Mouse (Mus musculus): ENCODE data around the gene Fads1. TPM values are rescaled to one million over a fixed set of nuclear protein-coding genes. Genes with fewer than 3 reads are reported as not detected.

The Fads1 gene
- polyA plus RNA-seq, 1 experiment from 2014 or later, result 54.6 TPM

GRCm38 (mm10) chr19:10183299-10183983, 753 bp downstream of the Fads1 start:
- under 1% methylated on average over 35 of the region's 35 CpGs for WGBS
- H3K4me2 ChIP-seq (ENCODE audit: low read length), result peak overlapping the region; percentile 81
- TF ChIP-seq CTCF (IDR thresholded peaks at IDR 0.05; ENCODE audit: low read depth), result no peak

GRCm38 (mm10) chr19:10184096-10184495, 1.4 kb downstream of the Fads1 start:
- Histone ChIP-seq H3K9me3 (replicated peaks; ENCODE audit: low read length) (no peaks in the 10 kb centered on the region), H3K4me1 (replicated peaks; ENCODE audit: insufficient read depth, low read length) (peaks cover 6% of the 10 kb centered on the region), H3K4me3 (replicated peaks; ENCODE audit: low read depth, low read length) (peak overlapping the region; percentile 77), H3K36me3 (ENCODE audit: insufficient read depth, low read length) (peaks cover 11% of the 10 kb centered on the region), H3K9ac (ENCODE audit: low read depth, low read length) (peak overlapping the region; percentile 76; the same call in 1 of the 2 replicates), H3K27me3 (ENCODE audit: insufficient read depth, low read length) (no peaks in the 10 kb centered on the region), H3K27ac (peak overlapping the region; percentile 91; the same call in 1 of the 2 replicates), H3K4me2 (ENCODE audit: low read length) (peak overlapping the region; percentile 81)
- no peak for TF ChIP-seq CTCF (IDR thresholded peaks at IDR 0.05; ENCODE audit: low read depth)
- DNase-seq (ENCODE audit: low spot score) (peak; percentile 69), ATAC-seq (replicated peaks; ENCODE audit: low FRiP score, low read depth) (no peak)
- WGBS, result 6% methylated on average over 12 of the region's 12 CpGs

More at GRCm38 (mm10) chr19:10183299-10183983, 753 bp downstream of the Fads1 start:
- Histone ChIP-seq H3K27ac (peak overlapping the region; percentile 91), H3K27me3 (ENCODE audit: insufficient read depth, low read length) (no peaks in the 10 kb centered on the region), H3K4me3 (replicated peaks; ENCODE audit: low read depth, low read length) (peak overlapping the region; percentile 77), H3K9ac (ENCODE audit: low read depth, low read length) (peak overlapping the region; percentile 76), H3K36me3 (ENCODE audit: insufficient read depth, low read length) (peaks cover 11% of the 10 kb centered on the region), H3K4me1 (replicated peaks; ENCODE audit: insufficient read depth, low read length) (peaks cover 6% of the 10 kb centered on the region), H3K9me3 (replicated peaks; ENCODE audit: low read length) (no peaks in the 10 kb centered on the region)
- DNase-seq (ENCODE audit: low spot score) (peak; percentile 93), ATAC-seq (replicated peaks; ENCODE audit: low FRiP score, low read depth) (peak; percentile 78)

- no peak overlapping the region for H3K4me2 ChIP-seq (ENCODE audit: low read length)
- H3K9ac ChIP-seq (ENCODE audit: low read depth, low read length), result no peak overlapping the region
- H3K36me3 ChIP-seq (ENCODE audit: insufficient read depth, low read length), result peaks cover 11% of the 10 kb centered on the region
- H3K9me3 ChIP-seq (replicated peaks; ENCODE audit: low read length), result no peaks in the 10 kb centered on the region
- DNase-seq (ENCODE audit: low spot score), result no peak
- no peak overlapping the region for H3K27ac ChIP-seq
- WGBS, result 94% methylated on average over 3 of the region's 3 CpGs
- H3K27me3 ChIP-seq (ENCODE audit: insufficient read depth, low read length), result no peaks in the 10 kb centered on the region
- TF ChIP-seq CTCF (IDR thresholded peaks at IDR 0.05; ENCODE audit: low read depth), result no peak
- H3K4me1 ChIP-seq (replicated peaks; ENCODE audit: insufficient read depth, low read length), result peaks cover 6% of the 10 kb centered on the region
- ATAC-seq (replicated peaks; ENCODE audit: low FRiP score, low read depth), result no peak
- no peak overlapping the region for H3K4me3 ChIP-seq (replicated peaks; ENCODE audit: low read depth, low read length)
Measured at GRCm38 (mm10) chr19:10185876-10186275, 3.2 kb downstream of the Fads1 start.

GRCm38 (mm10) chr19:10186569-10186968, 3.9 kb downstream of the Fads1 start:
- no peak overlapping the region for H3K9ac ChIP-seq (ENCODE audit: low read depth, low read length)
- DNase-seq (ENCODE audit: low spot score), result no peak
- no peak for ATAC-seq (replicated peaks; ENCODE audit: low FRiP score, low read depth)
- H3K27ac ChIP-seq, result no peak overlapping the region
- no peaks in the 10 kb centered on the region for H3K27me3 ChIP-seq (ENCODE audit: insufficient read depth, low read length)
- WGBS, result 93% methylated on average over 8 of the region's 8 CpGs
- peaks cover 12% of the 10 kb centered on the region for H3K36me3 ChIP-seq (ENCODE audit: insufficient read depth, low read length)
- H3K9me3 ChIP-seq (replicated peaks; ENCODE audit: low read length), result no peaks in the 10 kb centered on the region
- no peak overlapping the region for H3K4me3 ChIP-seq (replicated peaks; ENCODE audit: low read depth, low read length)
- no peak overlapping the region for H3K4me2 ChIP-seq (ENCODE audit: low read length)
- peaks cover 6% of the 10 kb centered on the region for H3K4me1 ChIP-seq (replicated peaks; ENCODE audit: insufficient read depth, low read length)
- no peak for TF ChIP-seq CTCF (IDR thresholded peaks at IDR 0.05; ENCODE audit: low read depth)

GRCm38 (mm10) chr19:10188281-10188811, 5.7 kb downstream of the Fads1 start:
- Histone ChIP-seq H3K36me3 (ENCODE audit: insufficient read depth, low read length) (peaks cover 26% of the 10 kb centered on the region), H3K27ac (no peak overlapping the region; the same call in 1 of the 2 replicates), H3K9me3 (replicated peaks; ENCODE audit: low read length) (no peaks in the 10 kb centered on the region), H3K9ac (ENCODE audit: low read depth, low read length) (no peak overlapping the region), H3K4me2 (ENCODE audit: low read length) (no peak overlapping the region), H3K4me1 (replicated peaks; ENCODE audit: insufficient read depth, low read length) (peaks cover 6% of the 10 kb centered on the region), H3K4me3 (replicated peaks; ENCODE audit: low read depth, low read length) (no peak overlapping the region), H3K27me3 (ENCODE audit: insufficient read depth, low read length) (no peaks in the 10 kb centered on the region)
- 70% methylated on average over 10 of the region's 10 CpGs for WGBS
- TF ChIP-seq CTCF (IDR thresholded peaks at IDR 0.05; ENCODE audit: low read depth), result no peak
- ATAC-seq (replicated peaks; ENCODE audit: low FRiP score, low read depth) (no peak), DNase-seq (ENCODE audit: low spot score) (no peak)

GRCm38 (mm10) chr19:10189022-10189421, 6.3 kb downstream of the Fads1 start:
- H3K27me3 ChIP-seq (ENCODE audit: insufficient read depth, low read length), result no peaks in the 10 kb centered on the region
- H3K36me3 ChIP-seq (ENCODE audit: insufficient read depth, low read length), result peaks cover 30% of the 10 kb centered on the region
- H3K9ac ChIP-seq (ENCODE audit: low read depth, low read length), result no peak overlapping the region
- WGBS, result 98% methylated on average over 6 of the region's 6 CpGs
- no peaks in the 10 kb centered on the region for H3K9me3 ChIP-seq (replicated peaks; ENCODE audit: low read length)
- no peak overlapping the region for H3K27ac ChIP-seq
- H3K4me3 ChIP-seq (replicated peaks; ENCODE audit: low read depth, low read length), result no peak overlapping the region
- DNase-seq (ENCODE audit: low spot score) (no peak), ATAC-seq (replicated peaks; ENCODE audit: low FRiP score, low read depth) (no peak)
- H3K4me1 ChIP-seq (replicated peaks; ENCODE audit: insufficient read depth, low read length), result peaks cover 6% of the 10 kb centered on the region
- no peak overlapping the region for H3K4me2 ChIP-seq (ENCODE audit: low read length)
- no peak for TF ChIP-seq CTCF (IDR thresholded peaks at IDR 0.05; ENCODE audit: low read depth)

All from kidney, postnatal 0 days (tissue).